Mouse (Mus musculus): Measurements from ENCODE around the gene Bend3.
A peak's percentile ranks its signal among the peaks of the same experiment; 100 is the strongest.

The Bend3 gene

DNA sequence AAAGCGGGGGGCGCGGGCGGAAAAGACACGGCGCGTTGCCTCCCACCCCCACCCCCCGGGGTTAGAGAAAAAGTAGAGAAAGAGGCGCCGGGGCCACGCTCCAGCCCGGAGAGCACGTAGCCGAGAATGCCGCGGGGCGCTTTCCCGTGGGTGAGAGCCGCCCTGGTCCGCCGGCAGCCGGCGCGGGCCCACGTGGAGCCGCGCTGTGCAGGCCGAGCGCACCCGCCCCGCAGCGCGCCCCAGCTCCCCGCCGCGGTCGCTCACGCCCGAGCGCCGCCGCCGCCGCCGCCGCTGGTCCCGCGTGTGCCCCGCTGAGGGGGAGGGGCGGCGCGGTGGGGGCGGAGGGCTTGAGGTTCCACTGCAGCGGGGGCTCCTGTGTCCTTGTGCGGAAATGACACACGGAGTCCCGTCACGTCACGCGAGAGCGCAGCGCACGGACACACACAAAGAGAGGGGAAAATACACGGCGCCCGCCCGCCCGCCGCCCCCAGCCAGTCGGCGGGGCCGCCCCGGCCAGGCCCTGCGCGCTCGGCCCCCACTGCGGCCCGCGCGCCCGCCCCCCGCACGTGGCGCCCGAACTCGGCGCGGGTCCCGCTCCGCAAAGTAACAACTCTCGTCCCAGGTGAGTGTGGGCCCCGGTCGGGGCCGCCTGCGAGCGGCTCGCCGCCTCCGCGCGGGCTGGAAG is at the start of gene Bend3:
Gene Bend3, plus strand, starts transcription at position 81 of the 685 bp plus-strand sequence.
- DNase-seq (ENCODE audit: low spot score), result peak; percentile 22

DNA sequence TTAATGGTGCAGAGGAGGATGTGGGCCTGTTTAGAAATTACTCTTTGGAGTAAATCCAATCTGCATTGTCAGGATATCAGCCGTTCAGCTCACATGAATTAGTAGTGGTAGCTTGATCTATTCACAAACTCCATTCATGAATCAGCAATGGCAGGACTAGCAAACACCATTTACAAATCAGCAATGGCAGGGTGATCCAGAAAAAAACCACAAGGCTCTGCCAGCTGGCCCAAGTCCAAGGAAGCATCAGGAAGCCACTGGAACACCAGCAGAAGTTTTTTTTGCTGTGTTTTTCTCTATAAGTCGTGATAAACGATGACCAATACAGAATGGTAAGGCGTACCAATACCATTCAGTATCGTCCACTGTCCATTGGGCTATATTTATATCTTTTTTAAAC is 48.0 kb upstream of the Bend3 start:
- no peak for DNase-seq (ENCODE audit: low spot score)

DNA sequence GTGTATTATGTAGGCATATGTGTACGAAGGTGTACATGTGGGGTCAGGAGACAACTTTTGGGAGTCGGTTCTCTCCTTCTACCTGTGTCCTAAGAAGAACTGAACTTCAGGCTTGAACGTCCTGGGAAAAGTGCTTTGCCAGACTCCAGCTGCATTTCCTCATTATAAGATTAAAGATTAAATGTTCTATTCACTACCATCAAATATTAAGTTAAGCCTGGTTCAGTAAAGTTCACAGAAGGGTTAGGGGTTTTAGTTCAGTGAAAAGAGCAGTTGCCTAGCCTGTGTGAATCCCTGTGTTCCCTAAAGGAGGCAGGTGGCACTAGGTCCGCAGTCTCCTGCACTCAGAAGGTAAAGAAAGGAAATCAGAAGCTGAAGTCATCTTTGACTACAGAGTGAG is 44.3 kb upstream of the Bend3 start:
- DNase-seq (ENCODE audit: low spot score), result no peak

DNA sequence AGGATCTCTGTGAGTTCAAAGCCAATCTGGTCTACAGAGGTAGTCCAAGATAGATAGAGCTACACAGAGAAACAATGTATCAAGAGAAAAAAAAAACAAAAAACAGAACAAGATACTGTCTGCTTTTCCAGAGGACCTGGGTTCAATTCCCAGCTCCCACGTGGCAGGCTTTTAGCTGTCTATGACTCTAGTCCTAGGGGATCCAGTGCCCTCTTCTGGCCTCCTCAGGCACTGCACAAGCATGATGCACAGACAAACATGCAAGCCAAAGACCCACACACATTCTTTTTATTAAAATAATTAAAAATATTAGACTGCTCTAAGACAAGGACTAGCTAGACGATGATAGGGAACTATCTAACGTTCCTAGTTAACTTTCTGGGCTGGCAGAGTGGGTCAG is 42.9 kb upstream of the Bend3 start:
- DNase-seq (ENCODE audit: low spot score), result no peak

DNA sequence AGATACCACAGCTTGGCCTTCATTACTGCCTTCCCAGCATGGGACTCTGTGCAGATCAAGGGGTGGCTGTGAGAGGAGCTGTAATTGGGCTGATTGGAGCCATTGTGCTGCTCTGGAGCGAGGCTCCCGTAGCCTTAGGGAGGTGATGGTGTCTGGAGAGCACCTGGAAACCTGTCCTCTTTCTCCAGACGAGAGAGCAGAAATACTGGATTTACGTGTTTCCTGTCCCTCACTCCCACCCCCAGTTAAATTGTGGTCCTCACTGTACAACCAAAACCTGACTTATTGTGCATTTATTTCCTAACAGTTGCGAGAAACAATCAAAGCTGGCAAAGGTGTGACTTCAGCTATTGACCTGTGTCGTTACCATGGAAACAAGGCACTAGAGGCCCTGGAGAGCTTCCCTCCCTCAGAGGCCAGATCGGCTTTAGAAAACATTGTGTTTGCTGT is 39.1 kb upstream of the Bend3 start:
- no peak for DNase-seq (ENCODE audit: low spot score)

DNA sequence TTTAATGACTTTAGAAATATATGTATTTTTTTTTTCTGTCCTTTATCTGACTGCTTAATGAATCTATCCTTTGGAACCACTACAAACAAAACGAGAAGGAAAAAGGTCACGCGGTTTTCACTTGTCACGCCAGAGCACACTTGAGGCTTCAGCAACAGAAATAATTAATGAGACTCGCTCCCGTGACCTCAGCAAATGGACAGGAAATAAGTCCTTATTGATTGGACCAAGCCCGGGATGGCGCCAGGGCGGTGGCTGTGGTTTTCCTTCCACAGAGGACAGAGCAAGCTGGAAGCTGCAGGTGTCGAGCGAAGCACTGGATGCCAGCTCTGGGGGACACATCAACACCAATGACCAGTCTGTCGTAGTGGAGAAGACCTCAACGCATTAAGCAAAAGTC is 38.6 kb upstream of the Bend3 start:
- DNase-seq (ENCODE audit: low spot score), result no peak

DNA sequence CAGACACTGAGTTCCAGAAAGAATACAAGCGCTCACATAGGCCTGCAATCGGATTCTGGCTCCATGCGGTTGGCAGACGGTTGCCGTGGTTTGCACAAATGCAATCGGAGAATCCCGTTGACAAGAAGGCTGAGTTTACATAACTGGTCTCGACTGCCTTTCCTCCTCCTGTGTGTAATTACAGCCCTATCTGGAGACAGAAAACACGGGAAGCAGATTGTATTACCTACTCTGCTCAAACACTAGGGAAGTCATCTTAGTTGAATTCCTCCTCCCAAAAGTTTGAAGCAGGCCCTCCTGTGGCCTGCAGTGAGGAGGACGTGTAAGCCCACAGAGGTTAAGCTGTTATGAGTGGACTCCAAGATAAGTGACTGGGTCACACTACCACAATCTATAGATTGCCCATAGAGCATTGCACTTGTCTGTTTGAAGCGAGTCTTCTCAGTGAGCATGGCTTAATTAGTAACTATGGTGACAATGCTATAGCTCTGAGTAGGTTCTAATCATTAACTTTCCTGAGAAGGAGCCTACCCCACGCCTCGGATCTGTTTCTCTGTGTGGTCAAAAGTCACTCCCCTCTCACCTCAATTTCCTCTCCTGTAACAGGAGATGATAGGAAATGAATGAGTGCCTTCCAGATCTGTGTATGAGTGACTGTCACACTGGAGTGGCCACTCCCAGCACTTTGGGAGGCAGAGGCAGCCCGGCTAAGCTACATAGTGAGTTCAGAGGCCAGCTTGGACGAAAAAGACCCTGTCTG is 37.5 kb upstream of the Bend3 start:
- no peak for DNase-seq (ENCODE audit: low spot score)

DNA sequence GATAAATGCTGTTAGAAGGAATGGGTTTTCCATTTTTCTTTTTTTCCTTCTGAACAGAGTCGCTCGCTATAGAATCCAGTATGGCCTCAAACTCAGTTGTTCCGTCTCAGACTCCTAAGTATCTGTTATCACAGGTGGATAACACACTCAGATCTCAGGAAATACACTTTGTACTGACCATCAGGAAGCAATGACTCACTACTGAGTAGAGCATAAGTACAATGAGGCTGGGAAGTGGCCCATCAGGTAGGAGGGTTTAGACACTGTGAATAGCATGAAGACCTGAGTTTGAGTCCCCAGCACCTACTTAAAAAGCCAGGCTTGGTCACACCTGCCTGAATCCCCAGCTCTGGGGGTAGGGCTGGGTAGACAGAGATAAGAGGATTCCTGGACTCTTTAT is 30.0 kb upstream of the Bend3 start:
- no peak for DNase-seq (ENCODE audit: low spot score)

DNA sequence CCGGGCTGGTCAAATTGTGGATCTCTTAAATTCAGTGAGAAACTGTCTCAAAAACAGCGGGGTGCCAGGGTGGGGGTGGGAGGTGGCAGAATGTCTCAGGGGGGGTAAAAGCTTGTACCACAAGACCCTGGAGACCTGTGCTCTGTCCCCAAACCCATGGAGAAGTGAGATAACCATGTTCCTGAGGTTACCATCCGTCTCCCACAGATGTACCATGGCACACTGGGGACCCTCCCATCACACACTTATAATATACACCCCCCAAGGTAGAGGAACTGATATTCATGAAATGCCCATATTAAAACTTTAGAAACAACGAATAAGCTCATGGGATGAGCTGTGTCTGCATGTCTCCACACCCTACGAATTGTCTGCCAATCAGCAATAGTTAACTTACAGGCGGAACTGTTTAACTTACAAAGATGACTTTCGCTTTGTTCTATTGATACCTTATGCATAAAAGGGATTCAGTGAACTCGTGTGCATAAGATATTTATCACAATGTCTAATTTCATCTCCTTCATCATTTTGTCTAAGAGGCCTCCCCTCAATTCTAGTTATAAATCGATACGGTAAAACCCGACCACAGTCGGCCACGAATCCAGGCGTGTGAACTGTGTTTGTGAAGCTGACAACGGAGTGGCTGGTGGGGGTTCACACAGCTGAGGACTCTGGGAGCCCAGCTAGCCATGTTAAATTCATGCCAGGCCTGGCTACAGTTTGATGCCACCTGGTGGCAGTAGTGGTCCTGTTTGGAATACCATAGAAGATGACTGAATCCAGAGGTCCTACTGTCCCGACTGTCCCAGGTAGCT is 26.6 kb upstream of the Bend3 start:
- DNase-seq (ENCODE audit: low spot score), result no peak

DNA sequence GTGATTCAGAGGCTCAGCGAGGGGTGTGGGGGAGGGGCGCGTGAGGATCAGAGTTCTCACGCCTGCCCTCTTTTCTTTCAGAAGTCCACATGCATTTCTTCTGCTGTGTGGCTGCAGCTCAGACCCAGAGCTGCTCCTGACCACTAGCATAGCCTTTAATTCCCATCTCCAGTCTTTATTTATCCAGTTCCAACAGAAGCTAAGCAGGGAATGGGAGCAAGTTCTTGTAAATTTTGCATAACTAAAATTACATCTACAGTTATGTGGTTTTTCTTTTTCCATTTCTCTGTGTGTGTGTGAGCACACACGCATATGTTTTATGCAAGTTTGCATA is 26.0 kb upstream of the Bend3 start:
- no peak for DNase-seq (ENCODE audit: low spot score)

DNA sequence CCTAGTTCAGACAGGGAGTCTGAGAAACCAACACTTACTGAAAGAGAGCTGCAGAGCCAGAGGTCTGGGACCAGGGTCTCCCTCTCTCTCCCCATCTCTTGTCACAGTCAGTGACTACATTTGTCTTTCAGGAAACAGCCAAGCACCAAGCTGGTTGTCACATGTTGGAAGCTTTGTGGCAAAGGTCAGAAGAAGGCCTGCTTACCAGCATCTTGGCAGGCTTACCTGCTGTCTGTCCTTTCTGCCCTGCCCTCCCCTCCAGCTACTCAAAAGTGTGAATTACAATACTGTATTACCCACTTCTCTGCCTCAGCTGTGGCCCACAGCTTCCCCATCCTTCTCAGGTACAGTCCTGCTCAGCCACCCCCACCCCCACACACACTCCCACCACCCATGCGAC is 24.4 kb upstream of the Bend3 start:
- DNase-seq (ENCODE audit: low spot score), result no peak

DNA sequence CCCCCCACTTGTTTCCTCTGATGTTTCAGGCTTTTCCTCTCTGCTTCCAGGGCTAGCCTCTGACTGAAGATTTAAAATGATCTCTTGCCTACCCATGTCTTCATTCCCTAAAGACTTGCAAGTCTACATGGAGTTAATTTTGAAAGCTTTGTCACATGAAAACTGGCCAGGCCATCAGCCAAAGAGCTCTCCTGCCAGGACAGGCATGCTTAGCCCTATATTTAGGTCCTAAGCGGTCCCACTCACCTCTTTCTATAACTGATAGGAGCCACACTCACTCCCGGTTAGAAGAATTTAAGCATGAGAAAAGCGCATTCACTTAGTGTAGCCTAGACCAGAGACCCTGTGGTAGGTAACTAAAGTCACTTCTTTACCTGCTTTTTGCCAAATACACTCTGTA is 24.0 kb upstream of the Bend3 start:
- no peak for DNase-seq (ENCODE audit: low spot score)

DNA sequence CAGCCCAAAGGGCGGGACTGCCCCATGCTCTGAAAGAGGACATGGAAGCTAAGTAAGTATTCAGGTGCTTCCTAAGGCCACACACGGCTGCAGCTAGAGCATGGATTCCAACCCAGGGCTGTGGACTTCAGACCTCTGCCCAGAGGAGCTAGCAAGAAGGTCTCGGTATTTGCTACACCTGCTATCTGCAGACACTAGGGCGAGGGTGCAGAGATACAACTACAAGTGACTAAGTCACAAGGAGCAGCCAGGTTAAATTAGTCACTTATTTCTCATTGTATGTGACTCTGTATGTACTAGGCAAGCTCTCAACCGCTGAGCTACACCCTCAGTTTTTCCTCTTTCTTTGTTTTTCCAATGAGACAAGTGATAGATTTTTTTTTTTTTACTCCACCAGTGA is 15.8 kb upstream of the Bend3 start:
- DNase-seq (ENCODE audit: low spot score), result no peak

DNA sequence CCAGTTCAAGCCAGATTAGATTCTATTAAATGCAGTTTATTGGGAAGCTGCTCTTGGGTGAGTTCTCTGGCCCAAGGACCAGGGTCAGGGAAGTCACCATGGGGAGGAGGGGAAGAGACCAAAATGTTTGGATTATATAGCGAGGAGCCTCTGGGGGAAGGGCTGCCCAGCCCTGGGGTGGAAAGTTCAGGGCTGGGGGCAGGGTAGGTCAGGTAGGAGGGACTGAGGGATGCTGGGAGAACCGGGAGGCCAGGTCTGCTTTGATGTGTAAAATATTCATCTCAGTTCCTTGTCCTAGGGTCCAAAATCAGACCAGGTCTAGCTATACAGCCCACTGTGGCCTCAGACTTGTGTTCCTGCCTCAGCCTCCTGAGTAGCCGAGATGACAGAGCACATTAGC is 15.4 kb upstream of the Bend3 start:
- DNase-seq (ENCODE audit: low spot score), result no peak

DNA sequence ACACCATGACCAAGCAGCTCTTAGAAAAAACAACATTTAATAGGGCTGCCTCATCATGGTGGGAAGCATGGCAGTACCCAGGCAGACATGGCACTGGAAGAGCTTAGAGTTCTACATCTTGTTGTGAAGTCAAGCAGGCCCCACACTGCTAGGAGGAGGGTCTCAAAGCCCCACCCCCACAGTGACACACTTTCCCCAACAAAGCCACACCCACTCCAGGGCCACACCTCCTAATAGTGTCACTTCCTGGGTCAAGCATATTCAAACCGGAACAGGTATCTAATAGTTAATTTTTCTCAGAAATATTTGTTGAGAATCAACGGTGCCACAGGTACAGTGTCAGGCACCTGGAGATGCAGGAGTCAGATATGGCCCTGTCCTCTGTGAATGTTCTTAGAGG is 12.4 kb upstream of the Bend3 start:
- DNase-seq (ENCODE audit: low spot score), result no peak

DNA sequence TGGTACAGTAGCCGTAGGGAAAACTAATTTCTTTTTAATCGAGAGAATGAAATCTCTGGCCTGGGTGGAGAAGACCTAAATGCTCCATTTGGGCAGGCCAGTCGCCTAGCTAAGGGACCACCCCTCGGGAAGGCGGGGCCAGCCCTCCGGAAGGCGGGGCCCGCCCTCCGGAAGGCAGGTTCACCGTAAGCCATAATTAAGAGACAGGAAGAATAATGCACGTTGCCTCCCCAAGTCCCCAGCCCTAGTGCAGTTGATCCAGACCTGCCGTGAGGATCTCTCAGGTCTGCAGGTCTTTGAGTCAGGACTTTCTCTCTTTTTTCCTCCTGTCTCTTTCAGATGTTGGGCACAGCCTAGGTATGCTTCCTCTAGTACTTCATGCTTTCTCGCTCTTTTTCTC is 11.0 kb upstream of the Bend3 start:
- no peak for DNase-seq (ENCODE audit: low spot score)

DNA sequence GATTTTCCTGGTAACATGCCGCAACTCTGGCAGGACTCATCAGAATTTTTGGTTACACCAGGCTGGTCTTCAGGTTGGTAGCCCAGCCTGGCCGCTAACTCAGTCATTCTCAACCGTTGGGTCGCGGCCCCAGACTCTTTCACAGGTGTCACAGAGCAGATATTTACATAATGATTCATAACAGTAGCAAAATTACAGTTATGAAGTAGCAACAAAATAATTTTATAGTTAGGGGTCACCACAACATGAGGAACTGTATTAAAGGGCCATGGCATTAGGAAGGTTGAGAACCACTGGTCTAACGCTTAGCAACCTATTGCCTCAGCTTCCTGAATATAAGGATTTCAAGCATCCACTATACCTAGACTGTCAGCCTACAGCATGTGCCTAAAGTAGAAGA is 10.3 kb upstream of the Bend3 start:
- no peak for DNase-seq (ENCODE audit: low spot score)

DNA sequence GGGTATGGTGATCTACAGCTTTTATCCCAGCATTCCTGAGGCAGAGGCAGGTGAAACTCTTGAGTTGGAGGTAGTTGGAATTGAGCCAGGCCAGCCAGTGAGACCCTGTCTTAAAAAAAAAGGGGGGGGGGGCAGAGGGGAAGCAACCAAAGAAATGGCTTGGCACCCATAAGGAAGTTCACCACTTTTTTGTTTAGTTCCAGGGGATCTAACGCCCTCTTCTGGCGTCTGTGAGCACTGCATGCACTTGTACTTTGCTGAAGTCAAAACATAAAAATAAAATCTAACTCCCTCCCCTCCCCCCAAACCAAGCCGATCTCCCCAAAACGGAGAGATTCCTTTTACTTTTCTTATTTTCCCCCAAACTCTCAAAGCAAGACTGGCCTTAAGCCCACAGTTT is 3.3 kb upstream of the Bend3 start:
- DNase-seq (ENCODE audit: low spot score), result no peak

DNA sequence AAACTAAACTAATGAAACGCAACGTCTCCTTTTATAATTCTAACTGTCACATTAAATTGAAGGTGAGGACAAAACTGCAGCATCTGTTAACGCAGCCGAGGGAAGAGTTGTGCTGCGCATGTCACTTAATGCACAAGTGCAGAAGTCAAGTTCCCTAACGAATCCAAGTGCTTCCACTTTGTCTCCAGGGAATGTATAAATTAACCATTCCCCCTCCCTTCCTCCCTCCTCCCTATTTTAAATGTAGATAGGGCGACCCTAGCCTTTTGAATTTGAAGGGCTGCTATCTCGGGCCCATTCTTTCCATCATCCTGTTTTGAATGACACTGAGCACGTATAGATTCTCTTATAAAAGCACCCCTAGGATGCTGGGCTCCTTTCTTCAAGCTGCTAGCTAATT is 1.2 kb upstream of the Bend3 start:
- DNase-seq (ENCODE audit: low spot score), result no peak

DNA sequence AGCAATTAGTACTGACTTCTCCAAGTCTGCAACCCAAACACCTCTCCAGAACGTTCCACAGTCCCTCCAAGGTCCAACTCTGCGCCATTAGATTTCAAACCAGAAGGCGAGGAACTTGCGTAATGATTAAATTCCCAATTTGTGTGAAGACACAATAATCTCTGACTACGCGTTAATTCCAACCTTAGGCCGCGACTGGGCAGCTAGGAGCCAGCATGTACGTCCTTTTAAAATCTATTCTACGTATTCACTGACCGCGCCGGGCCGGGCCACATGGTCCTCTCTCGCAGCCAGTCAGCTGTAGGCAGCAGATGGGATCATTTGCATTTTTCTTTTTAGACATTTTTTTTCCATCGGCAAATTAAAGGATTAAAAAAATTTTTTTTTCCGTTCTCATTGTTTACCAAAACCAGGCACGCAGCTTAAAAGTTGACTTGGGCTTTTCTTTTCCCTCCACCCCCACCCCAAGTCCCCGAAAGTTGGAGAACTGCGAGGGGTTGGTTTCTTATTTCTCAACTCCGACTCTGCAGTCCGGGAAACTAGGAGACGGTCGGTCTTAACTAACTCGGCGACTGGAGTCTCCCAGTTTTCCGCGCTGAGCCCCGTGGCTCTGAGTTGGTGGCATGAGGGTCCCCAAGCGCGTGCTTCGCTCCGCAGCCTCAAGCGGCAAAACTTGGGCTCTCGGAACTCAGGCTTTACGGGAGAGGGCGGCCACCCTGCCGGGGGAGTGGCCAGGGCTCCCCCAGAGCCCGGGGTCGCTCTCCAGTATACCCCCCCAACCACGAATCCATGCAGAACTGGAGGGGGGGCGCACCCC is 558 bp upstream of the Bend3 start:
- no peak for DNase-seq (ENCODE audit: low spot score)

DNA sequence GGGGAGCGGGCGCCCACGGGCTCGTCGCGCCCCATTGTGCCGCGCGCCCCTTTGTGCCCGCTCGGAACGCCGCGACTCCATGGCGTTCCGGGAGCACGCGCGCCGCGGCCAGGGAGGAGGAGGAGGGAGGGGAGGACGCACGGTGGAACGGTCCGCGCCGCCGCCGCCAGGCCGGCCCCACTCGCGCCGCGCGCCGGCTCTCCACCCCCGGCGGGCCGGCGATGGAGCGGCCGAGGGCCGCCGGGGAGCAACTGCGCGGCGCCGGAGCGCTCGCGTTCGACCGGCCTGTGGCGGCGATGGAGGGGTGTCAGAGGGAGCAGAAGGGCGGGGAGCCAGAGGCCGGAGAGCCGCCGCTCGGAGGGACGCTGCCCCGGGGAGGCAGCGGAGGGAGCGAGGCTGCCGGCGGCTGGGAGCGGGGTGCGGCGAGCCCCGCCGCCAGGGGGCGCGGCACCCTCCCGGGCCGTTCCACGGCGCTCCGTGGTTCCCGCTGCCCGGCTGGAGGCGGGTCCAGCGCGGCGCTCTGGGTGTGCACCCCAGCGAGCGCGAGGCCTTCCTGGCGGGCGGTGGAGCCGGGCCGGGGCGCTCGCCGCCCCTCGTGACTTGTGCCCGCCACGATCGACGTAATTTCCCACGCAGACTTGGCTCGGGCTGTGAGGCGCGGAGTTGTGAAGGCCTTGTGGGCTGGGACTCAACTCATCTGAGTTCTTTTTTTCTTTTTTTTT is 966 bp downstream of the Bend3 start:
- peak; percentile 52 for DNase-seq (ENCODE audit: low spot score)

Measured in urinary bladder, postnatal 10 days (tissue).